Mouse (Mus musculus) left cerebral cortex, postnatal 4 days (tissue): ENCODE measurements around the gene Ttyh3. TPM values are rescaled to one million over a fixed set of nuclear protein-coding genes. Genes with fewer than 3 reads are reported as not detected.

ENCODE experiments used
- DNase-seq: peaks from one replicate; pipeline ENCODE4 v3.0.0-alpha.2; 2022
- intact Hi-C: fragments of 180-260 bp; cut with DNase I; formaldehyde crosslinking; loops from one replicate; pipeline ENCODE4 v1.15.1; 2025
- total RNA-seq, 2 experiments: library from RNA; stranded (reverse); gene quantifications; 2 replicates each; pipeline ENCODE4 v1.2.3; 2021

Gene Ttyh3
- total RNA-seq, 2 experiments from 2014 or later: 382 to 395 TPM

DNA sequence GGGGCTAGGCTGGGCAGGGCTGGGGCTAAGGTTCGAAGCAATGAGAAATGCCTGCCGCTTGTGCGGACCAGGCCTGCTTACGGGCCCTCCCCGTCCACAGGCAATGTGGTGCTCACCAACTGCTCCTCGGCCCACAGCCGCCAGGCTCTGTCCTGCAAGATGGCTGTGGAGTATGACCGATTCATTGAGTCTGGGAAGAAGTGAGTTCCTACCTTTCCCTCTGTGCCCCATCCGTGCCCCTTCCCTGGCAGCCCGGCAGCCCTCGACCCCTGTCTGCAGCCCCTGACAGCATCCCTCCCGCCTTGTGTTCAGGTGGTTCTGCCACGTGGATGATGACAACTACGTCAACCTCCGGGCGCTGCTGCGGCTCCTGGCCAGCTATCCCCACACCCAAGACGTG, 36.6 kb downstream of the Ttyh3 start:
- no peak for DNase-seq
- intact Hi-C loops: no loop called here

DNA sequence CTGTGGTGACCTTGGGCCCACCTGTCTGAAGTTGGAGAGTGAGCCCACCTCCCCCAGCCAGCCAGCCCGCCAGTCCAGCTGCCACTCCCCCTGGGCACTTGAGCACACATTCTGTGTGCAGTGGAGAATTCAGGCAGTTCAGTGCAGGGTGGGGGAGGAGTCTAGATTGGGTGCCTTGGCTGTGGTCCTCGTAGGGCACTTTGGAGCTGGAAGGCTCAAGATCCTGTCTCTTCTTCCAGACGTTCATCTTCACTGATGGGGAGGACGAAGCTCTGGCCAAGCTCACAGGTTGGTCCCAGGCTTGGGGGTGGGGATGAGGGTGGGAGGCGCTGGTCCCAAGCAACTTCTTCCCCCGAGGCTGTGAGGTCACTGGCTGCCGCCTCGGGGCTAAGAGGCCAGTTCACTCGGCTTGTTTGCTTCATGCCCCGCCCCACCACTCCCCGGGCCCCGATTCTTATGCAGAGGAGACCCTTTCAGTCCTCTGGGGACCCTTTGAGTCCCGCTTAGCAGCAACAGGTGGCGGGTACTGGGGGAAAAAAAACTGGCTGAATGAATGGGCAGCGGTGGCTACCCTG, 37.1 kb downstream of the Ttyh3 start:
- intact Hi-C loops: no loop called here

DNA sequence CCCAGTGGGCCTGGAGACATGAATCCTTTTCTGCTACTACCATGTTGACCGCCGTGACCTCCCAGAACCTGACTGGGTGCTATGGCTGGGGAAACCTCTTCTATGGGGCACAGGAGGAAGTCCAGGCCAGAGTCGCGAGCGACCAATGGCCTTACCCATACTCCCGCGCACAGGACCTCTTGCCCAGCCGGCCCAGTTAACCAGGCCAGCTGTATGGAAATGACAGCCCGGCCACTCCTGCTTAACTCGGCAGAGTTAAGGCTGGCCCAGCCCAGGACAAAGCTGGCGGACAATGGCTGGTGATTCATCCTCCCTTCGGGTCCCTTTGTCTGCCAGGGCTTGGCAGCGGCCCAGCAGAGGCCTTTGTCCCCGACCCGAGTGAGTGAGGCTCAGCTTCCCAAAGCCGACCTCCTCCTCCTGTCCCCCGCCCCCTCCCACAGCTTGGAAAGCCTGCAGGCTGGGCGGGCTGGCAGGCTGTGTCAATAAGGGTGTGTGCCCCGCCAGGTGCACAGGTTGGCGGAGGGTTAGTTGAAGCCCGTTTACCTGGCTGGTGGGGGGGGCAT, 37.7 kb downstream of the Ttyh3 start:
- intact Hi-C loops: no loop called here
- peak; percentile 92 for DNase-seq

More for the DNA sequence above, 37.1 kb downstream of the Ttyh3 start:
- no peak for DNase-seq

DNA sequence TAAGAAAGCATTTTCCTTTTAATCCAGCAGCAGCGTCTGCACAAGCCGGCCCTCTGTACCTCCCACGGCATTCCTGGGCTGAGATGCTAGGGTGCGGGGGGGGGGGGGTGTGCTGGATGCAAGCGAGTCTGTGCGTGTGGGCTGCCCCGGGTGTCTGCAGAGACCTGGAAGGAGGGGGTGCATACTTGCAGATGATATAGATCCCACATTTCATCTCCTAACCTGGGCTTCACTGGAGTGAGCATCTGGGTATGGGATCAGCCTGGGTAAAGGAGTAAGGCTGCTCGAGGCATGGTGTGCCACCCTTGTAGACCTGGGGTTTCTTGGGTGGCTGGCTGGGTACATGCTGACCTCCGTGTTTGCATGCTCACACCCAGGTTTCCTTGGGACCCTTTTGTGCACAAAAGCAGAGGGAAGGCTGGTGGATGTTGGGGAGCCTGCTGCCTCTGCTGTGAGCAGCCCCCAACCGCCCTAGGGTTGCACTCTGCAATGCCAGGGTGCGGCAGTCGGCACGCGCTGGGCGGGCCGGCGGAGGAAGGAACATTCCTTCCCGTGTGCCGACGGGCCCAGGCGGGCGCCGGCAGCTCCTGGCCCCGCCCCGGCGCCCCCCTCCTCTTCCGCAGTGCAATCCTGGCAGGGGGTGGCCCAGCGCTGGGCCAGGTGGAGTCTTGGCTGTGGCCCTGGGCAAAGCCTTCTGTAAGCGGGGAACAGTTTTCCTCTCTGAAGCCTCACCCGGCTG, 38.4 kb downstream of the Ttyh3 start:
- intact Hi-C loops: no loop called here
- DNase-seq: peak; percentile 57

DNA sequence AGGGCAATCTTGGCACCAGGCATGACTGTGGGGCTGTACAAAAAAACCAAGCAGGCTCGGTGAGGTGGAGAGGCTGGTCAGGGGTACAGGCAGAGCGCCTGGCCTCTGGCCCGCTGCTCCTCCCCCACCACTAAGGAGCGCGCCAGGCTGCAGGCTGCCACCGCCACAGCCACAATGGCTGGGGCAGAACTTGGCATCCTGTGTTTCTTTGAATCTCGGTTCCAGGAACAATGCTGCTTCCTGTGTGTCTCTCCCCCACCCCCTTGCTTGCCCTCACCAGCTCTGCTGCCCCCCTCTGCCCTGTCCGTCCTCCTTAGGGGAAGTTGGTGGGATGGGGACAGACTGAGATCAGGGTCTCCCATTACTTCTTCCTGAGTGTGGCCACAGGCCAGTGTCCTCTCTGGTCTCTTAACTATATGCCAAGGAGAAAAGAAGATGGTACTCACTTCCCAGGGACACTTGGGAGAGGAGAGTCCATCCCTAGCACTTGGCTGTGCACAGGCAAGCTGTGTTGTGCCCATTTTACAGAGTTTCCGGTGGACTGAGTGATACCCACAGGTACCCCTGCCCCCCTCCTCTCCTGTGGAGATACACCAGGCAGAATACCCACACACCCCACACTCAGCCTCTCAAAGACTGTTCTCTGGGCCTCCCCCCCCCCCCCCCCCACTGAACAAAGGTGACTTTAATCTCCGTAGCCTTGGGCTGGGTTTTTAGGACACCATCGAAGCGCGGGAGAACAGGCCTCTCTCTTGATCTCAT, 39.1 kb downstream of the Ttyh3 start:
- intact Hi-C loops: no loop called here
- DNase-seq: peak; percentile 82

DNA sequence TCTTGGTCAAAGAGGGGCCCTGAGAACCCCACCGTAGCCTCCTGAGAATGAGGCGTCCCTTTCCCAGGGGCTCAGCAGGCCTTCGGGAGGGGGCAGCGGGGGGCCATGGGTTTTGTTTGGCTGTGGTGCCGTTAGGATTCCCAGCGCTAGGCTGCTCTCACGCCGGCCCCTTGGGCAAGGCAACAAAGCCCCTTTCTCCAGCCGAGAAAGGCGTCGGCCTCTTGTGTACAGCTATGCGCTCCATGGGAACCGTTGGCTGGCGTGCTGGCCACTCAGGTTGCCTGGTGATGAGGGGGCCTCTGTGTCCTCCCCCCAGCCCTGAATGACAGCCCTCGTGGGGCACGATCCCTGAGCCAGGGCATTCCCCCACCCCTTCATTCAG, 40.2 kb downstream of the Ttyh3 start:
- intact Hi-C loops: no loop called here
- peak; percentile 67 for DNase-seq

DNA sequence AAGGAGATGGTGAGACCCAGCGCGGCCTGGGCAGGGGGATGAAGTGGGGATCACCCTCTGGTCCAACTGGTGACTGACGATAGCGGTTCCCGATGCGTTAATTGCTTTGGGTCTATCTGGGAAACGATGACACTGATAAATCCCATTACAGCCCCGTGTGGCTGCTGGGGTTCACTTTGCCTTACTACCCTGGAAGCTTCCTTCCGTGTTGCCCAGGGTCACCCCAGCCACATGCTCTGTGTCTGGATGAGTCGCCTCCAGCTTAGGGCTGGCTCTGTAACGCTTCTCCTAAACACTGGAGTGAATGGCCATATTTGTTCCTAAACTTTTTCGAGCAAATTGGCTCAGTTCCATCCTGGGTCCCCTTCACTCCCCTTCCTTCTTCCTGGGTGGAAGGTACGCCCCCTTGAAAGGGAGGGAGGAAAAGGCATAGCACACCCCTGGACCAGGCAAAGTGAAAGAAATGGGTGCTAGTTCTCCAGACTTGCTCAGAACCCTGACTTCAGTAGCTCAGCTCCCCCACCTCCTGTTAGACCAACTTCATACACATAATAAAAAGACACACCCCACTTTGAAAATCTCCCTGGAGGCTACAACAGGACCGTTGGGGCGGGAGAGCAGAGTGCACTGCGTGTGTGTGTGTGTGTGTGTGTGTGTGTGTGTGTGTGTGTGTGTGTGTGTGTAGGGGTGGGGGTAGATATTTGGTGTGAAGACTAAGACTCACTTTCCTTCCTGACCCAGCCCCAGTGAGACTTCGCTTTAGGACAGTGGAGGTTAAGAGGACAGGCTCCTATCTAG, 40.8 kb downstream of the Ttyh3 start:
- DNase-seq: no peak
- intact Hi-C loops: no loop called here

DNA sequence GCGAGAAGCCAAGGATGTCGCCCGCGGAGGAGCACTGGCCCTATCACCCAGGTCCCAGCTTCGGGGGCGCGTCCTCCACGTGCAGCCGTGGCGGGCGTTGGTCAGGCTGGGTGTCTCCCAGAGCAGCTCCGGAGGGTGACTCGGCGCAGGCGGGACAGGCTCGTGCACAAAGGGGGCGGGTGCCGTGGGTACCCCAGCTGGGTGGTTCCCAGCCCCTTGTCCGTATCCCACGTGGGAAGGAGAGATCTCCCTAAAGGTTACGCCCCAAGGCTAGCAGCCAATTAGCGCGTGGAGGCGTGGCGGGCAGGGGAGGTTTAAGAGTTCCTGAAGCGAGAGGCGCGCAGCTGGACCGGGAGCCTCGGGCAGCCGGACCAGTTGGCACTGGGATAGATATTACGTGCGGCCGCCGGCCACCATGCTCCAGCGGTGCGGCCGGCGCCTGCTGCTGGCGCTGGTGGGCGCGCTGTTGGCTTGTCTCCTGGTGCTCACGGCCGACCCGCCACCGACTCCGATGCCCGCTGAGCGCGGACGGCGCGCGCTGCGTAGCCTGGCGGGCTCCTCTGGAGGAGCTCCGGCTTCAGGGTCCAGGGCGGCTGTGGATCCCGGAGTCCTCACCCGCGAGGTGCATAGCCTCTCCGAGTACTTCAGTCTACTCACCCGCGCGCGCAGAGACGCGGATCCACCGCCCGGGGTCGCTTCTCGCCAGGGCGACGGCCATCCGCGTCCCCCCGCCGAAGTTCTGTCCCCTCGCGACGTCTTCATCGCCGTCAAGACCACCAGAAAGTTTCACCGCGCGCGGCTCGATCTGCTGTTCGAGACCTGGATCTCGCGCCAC, 41.6 kb downstream of the Ttyh3 start, which contains the start of gene Lfng:
Lfng (plus strand) TSS at position 320 of the 835 bp plus-strand sequence.
- DNase-seq: peak; percentile 93
- intact Hi-C loops: no loop called here

DNA sequence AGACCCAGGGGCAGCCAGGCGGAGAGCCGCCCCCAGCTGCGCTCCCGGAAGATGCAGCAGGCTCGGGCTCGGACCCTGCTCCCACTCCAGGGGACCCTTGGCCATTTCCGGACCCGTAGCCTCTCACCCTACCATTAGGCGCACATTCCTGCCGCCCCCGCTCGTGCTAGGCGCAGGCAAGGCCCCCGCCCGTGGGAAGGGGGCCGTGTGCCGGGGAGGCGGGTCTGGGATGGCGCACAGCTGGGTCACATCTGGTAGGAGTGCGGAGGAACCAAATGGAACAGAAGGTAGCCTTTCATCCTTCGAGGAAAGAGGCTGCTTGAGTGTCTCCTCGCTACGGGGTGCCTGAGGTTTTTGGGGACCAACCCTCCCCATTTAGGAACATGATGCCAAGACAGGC, 42.4 kb downstream of the Ttyh3 start:
- DNase-seq: no peak
- intact Hi-C loops: no loop called here

DNA sequence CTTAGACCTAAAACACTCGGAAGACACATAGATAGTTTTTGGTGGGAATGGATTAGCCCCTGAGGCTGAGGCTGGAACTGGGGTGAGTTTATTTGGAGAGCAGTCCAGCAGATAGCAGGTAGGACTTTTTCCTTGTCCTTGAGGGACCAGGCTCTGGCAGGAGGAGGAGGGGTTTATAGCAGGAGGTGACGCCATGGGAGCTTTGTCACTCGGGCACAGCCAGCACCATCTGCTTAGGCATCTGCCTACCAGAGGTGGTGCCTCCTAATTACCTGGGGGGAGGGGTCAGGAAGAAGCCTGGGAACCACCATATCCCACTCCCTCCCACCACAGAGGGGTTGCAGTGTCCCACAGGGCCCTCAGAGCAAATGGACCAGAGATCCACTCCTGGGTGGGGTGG, 43.6 kb downstream of the Ttyh3 start:
- intact Hi-C loops: no loop called here
- DNase-seq: no peak

DNA sequence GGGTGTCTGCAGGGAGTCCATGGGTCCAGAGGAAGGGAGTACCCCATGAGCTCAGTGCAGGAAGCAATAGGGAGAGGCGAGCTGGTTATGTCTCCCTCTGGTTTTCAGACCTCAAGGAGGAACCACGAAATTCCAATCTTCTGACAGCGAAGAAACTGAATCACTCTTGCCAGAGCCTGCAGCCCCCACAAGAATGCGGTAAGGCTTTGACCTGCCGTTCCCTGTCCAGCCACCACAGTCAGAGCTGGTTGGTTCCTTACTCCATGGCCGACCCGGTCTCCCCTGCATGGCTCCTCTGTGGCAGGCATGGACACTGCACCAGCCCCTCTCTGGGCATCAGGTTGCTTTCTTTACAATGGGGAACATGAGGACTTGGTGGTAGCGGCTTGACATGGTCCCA, 44.4 kb downstream of the Ttyh3 start:
- intact Hi-C loops: no loop called here
- DNase-seq: no peak

DNA sequence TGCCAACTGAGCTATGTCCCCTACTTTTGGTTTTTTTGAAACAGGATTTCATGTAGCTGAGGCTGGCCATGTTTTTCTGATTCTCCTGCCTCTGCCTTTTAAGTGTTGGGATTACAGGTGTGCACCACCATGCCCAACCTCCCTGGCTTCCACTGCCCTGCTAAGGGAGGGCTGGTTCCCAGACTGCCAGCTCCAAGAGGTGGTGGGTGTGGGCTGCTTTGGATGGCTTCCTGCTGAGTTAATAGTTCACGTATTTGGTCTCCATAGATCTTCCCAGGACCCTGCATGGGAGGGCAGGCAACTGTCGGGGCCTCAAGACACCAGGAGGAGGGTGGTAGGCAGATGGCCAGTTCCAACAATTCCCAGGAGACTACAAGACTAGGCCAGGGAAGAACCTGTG, 46.3 kb downstream of the Ttyh3 start:
- intact Hi-C loops: no loop called here
- no peak for DNase-seq

DNA sequence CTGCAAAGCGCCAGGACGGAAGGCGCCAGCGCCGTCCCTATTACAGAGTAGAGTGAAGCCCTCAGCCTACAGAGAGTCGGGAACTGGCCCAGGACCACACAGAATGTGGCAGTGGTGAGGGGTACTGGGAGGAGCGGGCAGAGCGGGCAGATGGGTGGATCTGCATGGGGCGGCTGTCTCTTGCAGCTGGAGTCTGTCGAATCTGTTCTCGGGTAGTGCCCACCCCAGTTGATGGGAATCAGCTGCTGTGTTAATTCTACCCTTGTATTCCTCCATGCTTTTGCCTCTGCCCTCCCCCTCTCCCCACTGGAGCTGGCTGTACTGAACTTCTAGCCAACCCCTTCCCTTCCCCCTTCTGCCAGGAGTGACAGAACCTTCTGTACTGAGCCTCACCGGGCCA, 47.1 kb downstream of the Ttyh3 start:
- intact Hi-C loops: no loop called here
- DNase-seq: peak; percentile 78

DNA sequence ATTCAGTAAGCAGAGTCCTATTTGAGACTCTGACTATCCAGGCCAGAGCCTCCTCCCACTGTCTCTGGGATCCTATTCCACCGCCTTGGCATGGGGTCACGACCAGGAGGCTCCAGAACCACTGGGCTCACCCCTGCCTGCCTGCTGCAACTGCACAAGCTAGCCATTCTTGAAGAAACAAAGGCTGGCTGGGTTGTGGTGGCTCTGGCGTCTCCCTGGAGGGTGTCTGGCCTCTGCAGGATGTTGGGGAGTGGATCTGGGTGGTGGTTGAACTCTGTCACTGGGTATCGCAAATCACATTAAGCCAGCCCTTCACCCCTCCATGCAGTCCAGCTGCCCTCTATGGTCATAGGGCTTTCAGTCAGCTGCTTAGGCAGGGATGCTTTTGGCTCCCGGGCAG, 48.9 kb downstream of the Ttyh3 start:
- intact Hi-C loops: no loop called here
- DNase-seq: no peak

DNA sequence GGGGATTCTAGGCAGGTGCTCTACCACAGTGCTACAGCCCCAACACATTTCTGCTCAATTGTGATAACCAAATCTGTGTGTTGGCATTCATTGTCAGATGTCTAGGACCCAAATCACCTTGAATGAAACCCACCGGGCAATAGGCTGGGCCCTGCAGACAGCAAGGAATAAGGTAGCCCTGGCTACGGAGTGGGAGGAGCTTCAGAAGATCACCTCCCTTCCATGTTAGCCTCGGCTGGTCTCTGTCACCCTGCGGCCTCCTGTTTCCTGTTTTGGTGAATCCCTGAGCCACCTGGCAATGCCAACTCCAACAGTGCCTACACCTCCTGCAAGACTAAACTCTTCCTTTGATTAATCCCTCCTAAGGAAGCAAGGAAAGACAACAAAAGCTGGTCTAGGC, 51.0 kb downstream of the Ttyh3 start:
- intact Hi-C loops: no loop called here

DNA sequence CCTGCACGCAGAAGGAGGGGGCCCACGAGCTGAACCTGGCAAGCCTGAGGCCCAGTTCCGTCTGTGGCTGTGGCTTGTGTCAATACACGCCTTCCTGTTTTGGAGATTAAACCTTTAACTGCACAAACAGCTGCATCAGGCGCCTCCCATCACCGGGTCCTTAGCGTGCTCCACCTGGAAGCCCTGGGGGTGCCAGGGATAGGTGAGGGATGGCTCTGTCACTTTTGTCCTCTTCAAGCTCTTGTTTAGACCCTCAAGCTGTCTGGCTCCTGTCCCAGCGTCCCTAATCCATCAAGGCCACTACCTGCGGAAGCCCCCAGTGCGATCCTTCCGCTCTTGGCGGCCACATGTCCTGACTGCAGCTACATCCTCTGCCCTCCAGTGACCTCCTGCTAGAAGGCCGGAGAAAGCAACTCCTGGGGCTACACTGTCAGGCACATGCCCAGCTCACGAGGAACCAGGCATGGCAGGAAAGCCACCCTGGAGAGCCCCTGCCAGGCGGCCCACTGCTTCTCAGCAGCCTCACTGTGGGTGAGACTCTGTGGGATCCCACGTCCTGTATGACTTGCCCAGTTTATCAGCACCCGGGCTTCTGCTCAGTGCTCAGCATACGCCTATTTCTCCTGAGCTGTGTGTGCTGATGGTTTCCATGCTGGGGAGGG, 51.8 kb downstream of the Ttyh3 start:
- intact Hi-C loops: no loop called here
- DNase-seq: no peak

More for the DNA sequence above, 51.0 kb downstream of the Ttyh3 start:
- DNase-seq: no peak

DNA sequence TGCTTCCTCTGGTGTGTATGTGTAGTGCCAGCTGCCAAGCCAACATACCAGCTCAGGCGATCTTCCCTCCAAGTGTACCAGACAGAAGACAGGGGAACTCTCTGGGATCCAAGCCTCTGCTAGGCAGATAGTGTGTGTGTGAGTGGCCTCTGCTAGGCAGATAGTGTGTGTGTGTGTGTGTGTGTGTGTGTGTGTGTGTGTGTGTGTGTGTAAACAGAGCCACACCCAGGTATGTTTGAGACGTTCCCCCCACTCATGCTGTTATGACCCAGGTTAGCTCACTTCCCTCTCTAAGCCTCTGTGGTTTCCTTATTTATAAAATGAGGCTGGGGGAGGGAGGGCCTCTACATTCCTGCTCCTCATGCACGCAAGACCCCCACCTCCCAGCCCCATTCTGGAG, 52.4 kb downstream of the Ttyh3 start:
- intact Hi-C loops: no loop called here

DNA sequence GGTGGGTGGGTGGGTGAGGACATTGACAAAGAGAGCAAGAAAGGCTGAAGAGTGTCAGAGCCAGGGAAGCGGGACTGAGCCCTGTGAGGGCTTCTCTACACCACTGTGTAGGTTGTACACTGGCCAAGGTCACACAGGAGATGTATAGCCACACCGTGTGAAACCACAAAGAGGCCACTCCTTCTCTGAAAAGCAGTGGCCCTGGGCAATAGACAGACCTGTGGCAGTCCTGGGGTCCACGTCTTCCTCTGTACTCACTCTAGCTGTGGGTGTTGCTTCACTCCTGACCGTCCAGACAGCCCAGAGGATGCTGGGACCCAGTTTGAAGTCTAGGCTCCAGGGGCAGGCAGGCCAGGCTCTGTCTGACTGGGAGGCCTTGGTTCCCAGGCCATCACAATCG, 54.0 kb downstream of the Ttyh3 start:
- intact Hi-C loops: no loop called here
- DNase-seq: no peak

More for the DNA sequence above, 52.4 kb downstream of the Ttyh3 start:
- no peak for DNase-seq

DNA sequence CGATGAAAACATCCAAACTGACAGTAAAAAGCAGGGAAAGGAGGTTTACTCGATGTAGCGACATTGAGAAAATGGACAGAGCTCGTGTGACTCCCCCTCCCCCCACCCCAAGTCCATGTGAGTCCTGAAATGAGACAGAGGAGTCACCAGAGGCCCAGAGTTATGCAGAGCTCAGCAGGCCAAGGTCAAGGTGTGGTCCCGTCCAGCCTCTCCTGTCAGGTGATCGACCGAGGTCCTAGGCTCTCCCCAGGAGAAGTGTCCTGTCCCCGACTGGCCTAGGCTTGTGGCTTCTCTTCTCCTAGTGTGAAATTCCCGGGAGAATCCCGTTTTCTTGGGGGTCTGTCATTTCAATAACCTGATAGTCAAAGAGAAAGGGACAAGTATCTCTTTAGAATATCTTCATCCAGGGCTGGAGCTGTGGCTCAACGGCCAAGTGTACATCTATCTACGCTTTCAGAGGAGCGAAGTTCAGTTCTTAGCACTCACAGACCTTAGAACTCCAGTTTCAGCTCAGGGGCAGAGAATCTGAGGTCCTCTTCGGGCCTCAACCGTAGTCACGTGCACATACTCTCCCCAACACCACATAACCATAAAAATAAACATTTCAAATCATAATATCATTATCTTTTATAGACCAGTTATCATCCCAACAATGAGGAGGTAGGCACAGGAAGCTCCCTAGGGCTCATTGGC, 59.6 kb downstream of the Ttyh3 start:
- no peak for DNase-seq

More for the DNA sequence above, 59.6 kb downstream of the Ttyh3 start:
- intact Hi-C loops: no loop called here
